Mouse (Mus musculus): ENCODE data around the gene Cgn.

Gene Cgn

GRCm38 (mm10) chr3:94786367-94786835 is at the start of gene Cgn:
Cgn (minus strand) TSS chr3:94786492.
- DNase-seq (ENCODE audit: low read depth, low spot score) = peak; percentile 88

GRCm38 (mm10) chr3:94835396-94835795 is 49.1 kb upstream of the Cgn start:
- DNase-seq (ENCODE audit: low read depth, low spot score) = no peak

- DNase-seq (ENCODE audit: low read depth, low spot score) = no peak
Observed at GRCm38 (mm10) chr3:94833358-94833757, 47.1 kb upstream of the Cgn start.

- DNase-seq (ENCODE audit: low read depth, low spot score) = no peak
Observed at GRCm38 (mm10) chr3:94832701-94833100, 46.4 kb upstream of the Cgn start.

- DNase-seq (ENCODE audit: low read depth, low spot score) = no peak
Observed at GRCm38 (mm10) chr3:94832100-94832499, 45.8 kb upstream of the Cgn start.

- DNase-seq (ENCODE audit: low read depth, low spot score) = no peak
Observed at GRCm38 (mm10) chr3:94824110-94824509, 37.8 kb upstream of the Cgn start.

- DNase-seq (ENCODE audit: low read depth, low spot score) = no peak
Observed at GRCm38 (mm10) chr3:94822082-94822481, 35.8 kb upstream of the Cgn start.

GRCm38 (mm10) chr3:94821008-94821638 is 34.8 kb upstream of the Cgn start:
- DNase-seq (ENCODE audit: low read depth, low spot score) = no peak

GRCm38 (mm10) chr3:94819452-94820425 is 33.4 kb upstream of the Cgn start:
- no peak for DNase-seq (ENCODE audit: low read depth, low spot score)

GRCm38 (mm10) chr3:94817731-94818130 is 31.4 kb upstream of the Cgn start:
- DNase-seq (ENCODE audit: low read depth, low spot score) = no peak

- DNase-seq (ENCODE audit: low read depth, low spot score) = no peak
Observed at GRCm38 (mm10) chr3:94815603-94816002, 29.3 kb upstream of the Cgn start.

- DNase-seq (ENCODE audit: low read depth, low spot score) = no peak
Observed at GRCm38 (mm10) chr3:94814663-94815062, 28.4 kb upstream of the Cgn start.

- no peak for DNase-seq (ENCODE audit: low read depth, low spot score)
Observed at GRCm38 (mm10) chr3:94814063-94814462, 27.8 kb upstream of the Cgn start.

GRCm38 (mm10) chr3:94813651-94814050 is 27.4 kb upstream of the Cgn start:
- no peak for DNase-seq (ENCODE audit: low read depth, low spot score)

- DNase-seq (ENCODE audit: low read depth, low spot score) = peak; percentile 19
Observed at GRCm38 (mm10) chr3:94811628-94812027, 25.3 kb upstream of the Cgn start.

- DNase-seq (ENCODE audit: low read depth, low spot score) = no peak
Observed at GRCm38 (mm10) chr3:94808296-94808695, 22.0 kb upstream of the Cgn start.

GRCm38 (mm10) chr3:94804976-94805375 is 18.7 kb upstream of the Cgn start:
- no peak for DNase-seq (ENCODE audit: low read depth, low spot score)

- no peak for DNase-seq (ENCODE audit: low read depth, low spot score)
Observed at GRCm38 (mm10) chr3:94804146-94804545, 17.9 kb upstream of the Cgn start.

GRCm38 (mm10) chr3:94796181-94796580 is 9.9 kb upstream of the Cgn start:
- DNase-seq (ENCODE audit: low read depth, low spot score) = no peak

GRCm38 (mm10) chr3:94795596-94796140 is 9.4 kb upstream of the Cgn start:
- DNase-seq (ENCODE audit: low read depth, low spot score) = no peak

- no peak for DNase-seq (ENCODE audit: low read depth, low spot score)
Observed at GRCm38 (mm10) chr3:94794359-94794758, 8.1 kb upstream of the Cgn start.

- DNase-seq (ENCODE audit: low read depth, low spot score) = no peak
Observed at GRCm38 (mm10) chr3:94793672-94794071, 7.4 kb upstream of the Cgn start.
